Mouse (Mus musculus) liver, embryonic 14.5 days (tissue): ENCODE measurements at regions not wholly inside any gene's neighbourhood (a gene's known extent, or its start where the extent isn't known, plus 50 kb on each side); places are given as distances from the start of the nearest gene placed in this dataset.

ENCODE experiments used
- CTCF ChIP-seq: IDR thresholded peaks from 2 replicates; pipeline ENCODE4 v1.5.1; 2016; ENCODE audit warnings: antibody characterized with exemption, low read depth, control low read depth
- EP300 ChIP-seq: IDR thresholded peaks from 2 replicates; pipeline ENCODE4 v1.6.1; 2016; ENCODE audit warnings: antibody characterized with exemption, low read depth

DNA sequence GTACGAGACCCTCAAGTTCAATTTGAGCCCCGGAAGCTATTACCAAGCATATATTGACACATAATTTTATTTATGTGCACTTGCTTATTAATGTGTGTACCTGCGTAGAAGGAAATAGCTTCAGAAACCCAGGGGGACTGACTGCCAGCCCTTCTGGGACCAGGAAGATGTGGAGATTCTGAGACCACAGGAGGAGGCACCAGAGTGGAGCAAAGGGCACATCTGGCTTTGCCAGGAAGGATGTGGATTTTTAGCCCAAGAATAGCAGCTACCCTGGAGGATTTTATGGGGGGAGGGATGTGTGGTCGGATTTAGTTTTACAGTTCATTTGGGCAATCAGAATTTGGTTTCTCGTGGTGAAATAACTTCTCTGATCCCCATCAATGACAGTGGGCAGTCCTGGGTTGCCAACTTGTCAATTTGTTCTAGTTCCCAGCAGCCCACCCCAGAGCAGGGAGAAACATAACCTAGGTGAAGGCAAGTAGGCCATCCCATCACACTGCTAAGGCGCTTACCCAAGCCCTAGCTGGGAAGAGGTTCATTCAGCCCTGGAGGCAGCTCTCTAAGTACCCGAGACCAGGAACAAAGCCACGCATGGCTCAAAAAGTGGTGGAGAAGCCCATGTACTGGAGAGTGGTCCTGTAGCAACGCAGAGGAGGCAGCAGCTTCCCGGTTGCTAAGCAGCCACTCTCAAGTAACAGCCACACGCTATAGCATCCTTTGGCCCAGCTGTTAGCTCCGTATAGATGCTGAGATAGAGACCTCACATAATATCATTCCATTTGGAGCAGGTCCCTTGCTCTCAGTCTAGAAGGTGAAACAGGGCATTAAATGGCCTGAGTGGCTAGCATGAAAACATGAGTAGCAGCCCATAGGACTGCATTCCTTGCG lies 144.8 kb downstream of the Cxcl12 start:
- TF ChIP-seq CTCF (no peak), EP300 (no peak)
